Mouse (Mus musculus): ENCODE measurements around the gene Lrch1. TPM values are rescaled to one million over a fixed set of nuclear protein-coding genes. Genes with fewer than 3 reads are reported as not detected.

The Lrch1 gene
- polyA plus RNA-seq, 2 experiments, result 2.7 to 3.4 TPM

DNA sequence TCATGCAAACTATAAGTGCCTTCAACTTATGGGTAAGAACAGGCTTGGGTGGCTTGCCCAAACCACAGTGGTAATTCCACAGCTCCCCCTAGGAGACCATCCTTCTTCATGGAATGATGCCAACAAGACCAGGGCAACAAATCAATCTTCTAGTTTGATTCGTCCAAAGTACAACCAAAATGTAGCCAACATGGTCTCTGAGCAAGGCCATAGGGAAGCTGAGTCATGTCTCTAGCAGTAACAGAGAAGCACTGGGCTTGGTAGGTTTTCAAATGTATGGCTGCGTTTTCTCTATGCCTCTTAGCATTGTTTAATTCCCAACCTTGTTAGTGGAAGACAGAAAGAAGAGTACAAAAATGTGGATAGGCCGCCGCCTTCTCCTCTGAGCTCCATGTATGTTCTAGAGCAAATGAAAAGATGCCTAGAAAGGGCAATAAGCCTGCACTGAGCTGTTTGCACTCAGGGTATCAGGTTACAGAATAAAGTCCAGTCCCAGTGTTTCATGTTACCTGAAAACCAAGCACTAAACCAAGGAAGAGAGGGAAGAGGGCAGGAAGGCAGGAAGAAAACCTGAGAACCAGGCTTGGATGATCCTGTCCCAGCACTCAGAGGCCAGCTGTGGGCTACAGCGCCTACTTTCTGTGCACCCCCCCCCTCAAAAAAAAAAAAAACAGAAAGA, 82.7 kb downstream of the Lrch1 start:
- no peaks in the 10 kb centered on the region for H3K27me3 ChIP-seq (ENCODE audit: control insufficient read depth, insufficient read depth, low read length)
- no peak overlapping the region for H3K4me2 ChIP-seq (ENCODE audit: low read depth)
- WGBS (ENCODE audit: insufficient replicate concordance), result 67% methylated on average over 5 of the region's 5 CpGs
- H3K36me3 ChIP-seq (replicated peaks; ENCODE audit: control insufficient read depth, insufficient read depth, low read depth), result no peaks in the 10 kb centered on the region
- H3K4me3 ChIP-seq (ENCODE audit: insufficient read depth in 1 of 2, low read depth in 2 of 2, low read length in 2 of 2), result no peak overlapping the region
- no peak for DNase-seq (ENCODE audit: low read depth in 3 of 3, low spot score in 3 of 3)
- H3K4me1 ChIP-seq (replicated peaks; ENCODE audit: control insufficient read depth in 2 of 2, insufficient read depth in 2 of 2, low read length in 1 of 2), result peaks cover 18 to 39% of the 10 kb centered on the region in 2 experiments
- no peak overlapping the region for H3K27ac ChIP-seq
- ATAC-seq (ENCODE audit: insufficient read depth), result no peak
- no peak overlapping the region for H3K9ac ChIP-seq (replicated peaks)
- no peaks in the 10 kb centered on the region for H3K9me3 ChIP-seq (ENCODE audit: control insufficient read depth, low read length)
- TF ChIP-seq EP300 (IDR thresholded peaks at IDR 0.05; ENCODE audit: low read depth), result no peak
- no peak for TF ChIP-seq CTCF (IDR thresholded peaks at IDR 0.05; ENCODE audit: low read depth)

DNA sequence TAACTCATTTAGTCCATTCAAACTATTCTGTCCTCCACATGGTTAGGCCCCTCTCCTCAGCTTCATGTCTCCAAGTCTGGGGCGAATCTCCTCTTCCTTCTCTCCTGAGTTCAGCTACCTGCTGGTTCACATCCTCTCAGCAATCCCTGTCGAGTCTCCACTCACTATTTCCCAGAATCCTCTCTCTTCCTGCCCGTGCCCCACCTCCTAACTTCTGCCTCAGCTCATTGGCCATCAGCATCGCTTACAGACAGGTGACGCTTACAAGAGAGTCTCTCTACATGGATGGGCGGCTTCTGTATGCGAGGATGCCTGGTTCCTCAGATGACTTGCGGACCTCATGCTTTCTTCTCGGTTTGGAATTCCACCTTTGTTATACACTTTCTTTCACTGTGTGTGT, 86.2 kb downstream of the Lrch1 start:
- TF ChIP-seq EP300 (IDR thresholded peaks at IDR 0.05; ENCODE audit: low read depth) (no peak), CTCF (IDR thresholded peaks at IDR 0.05; ENCODE audit: low read depth) (no peak)
- DNase-seq (ENCODE audit: low read depth in 3 of 3, low spot score in 3 of 3) (no peak), ATAC-seq (ENCODE audit: insufficient read depth) (no peak)
- H3K27ac ChIP-seq, result no peak overlapping the region
- H3K9me3 ChIP-seq (ENCODE audit: control insufficient read depth, low read length), result no peaks in the 10 kb centered on the region
- H3K9ac ChIP-seq (replicated peaks), result no peak overlapping the region
- H3K4me2 ChIP-seq (ENCODE audit: low read depth), result no peak overlapping the region
- H3K27me3 ChIP-seq (ENCODE audit: control insufficient read depth, insufficient read depth, low read length), result no peaks in the 10 kb centered on the region
- 79% methylated on average over 9 of the region's 9 CpGs for WGBS (ENCODE audit: insufficient replicate concordance)
- no peaks in the 10 kb centered on the region for H3K36me3 ChIP-seq (replicated peaks; ENCODE audit: control insufficient read depth, insufficient read depth, low read depth)
- H3K4me1 ChIP-seq (replicated peaks; ENCODE audit: control insufficient read depth in 2 of 2, insufficient read depth in 2 of 2, low read length in 1 of 2), result peaks cover 6 to 15% of the 10 kb centered on the region in 2 experiments; a peak in 3 of 4 replicates
- H3K4me3 ChIP-seq (ENCODE audit: insufficient read depth in 1 of 2, low read depth in 2 of 2, low read length in 2 of 2), result no peak overlapping the region

DNA sequence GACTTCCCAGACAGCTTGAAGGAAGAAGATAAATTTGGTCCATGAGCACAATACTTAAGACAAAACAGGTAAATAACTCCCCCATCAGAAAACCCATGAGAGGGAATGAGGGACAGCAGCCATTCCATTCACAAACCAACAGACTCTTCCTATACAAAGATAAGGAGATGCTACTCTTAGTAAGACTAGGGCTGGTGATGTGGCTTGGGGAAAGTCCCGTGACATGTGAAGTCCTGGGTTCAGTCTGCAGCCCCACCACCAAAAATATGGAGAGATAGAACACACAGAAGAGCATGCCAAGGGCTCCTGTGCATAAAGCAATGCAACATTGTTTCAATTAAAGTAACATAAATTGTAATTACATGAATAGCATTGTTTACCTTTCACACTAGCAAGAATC, 88.5 kb downstream of the Lrch1 start:
- WGBS (ENCODE audit: insufficient replicate concordance), result 70% methylated on average over 1 of the region's 1 CpGs
- H3K9me3 ChIP-seq (ENCODE audit: control insufficient read depth, low read length), result no peaks in the 10 kb centered on the region
- H3K9ac ChIP-seq (replicated peaks), result no peak overlapping the region
- TF ChIP-seq CTCF (IDR thresholded peaks at IDR 0.05; ENCODE audit: low read depth), result no peak
- no peak for TF ChIP-seq EP300 (IDR thresholded peaks at IDR 0.05; ENCODE audit: low read depth)
- ATAC-seq (ENCODE audit: insufficient read depth) (no peak), DNase-seq (ENCODE audit: low read depth in 3 of 3, low spot score in 3 of 3) (no peak)
- no peaks in the 10 kb centered on the region for H3K36me3 ChIP-seq (replicated peaks; ENCODE audit: control insufficient read depth, insufficient read depth, low read depth)
- H3K4me2 ChIP-seq (ENCODE audit: low read depth), result no peak overlapping the region
- no peak overlapping the region for H3K27ac ChIP-seq
- H3K4me3 ChIP-seq (ENCODE audit: insufficient read depth in 1 of 2, low read depth in 2 of 2, low read length in 2 of 2), result no peak overlapping the region
- H3K4me1 ChIP-seq (replicated peaks; ENCODE audit: control insufficient read depth in 2 of 2, insufficient read depth in 2 of 2, low read length in 1 of 2), result peaks cover 0 to 3% of the 10 kb centered on the region in 2 experiments; a peak in 1 of 4 replicates
- H3K27me3 ChIP-seq (ENCODE audit: control insufficient read depth, insufficient read depth, low read length), result no peaks in the 10 kb centered on the region

DNA sequence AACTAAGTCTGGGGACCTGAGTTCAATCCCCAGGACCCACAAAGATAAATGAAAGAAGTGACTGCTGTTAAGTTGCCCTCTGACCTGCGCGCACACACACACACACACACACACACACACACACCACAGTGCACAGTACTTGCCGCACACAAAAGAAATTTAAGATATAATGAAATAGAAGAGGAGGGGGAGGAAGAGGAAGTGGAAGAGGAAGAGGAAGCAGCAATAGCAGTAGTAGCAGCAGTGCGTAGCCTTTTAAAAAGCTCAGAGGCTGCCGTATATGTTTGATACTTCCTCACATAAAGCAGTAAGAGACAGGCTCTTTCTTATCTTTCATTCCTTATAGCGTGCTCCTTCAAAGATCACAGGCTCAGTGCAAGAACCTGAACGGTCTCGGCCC, 92.2 kb downstream of the Lrch1 start:
- Histone ChIP-seq H3K9ac (replicated peaks) (no peak overlapping the region), H3K4me2 (ENCODE audit: low read depth) (no peak overlapping the region), H3K4me3 (ENCODE audit: insufficient read depth in 1 of 2, low read depth in 2 of 2, low read length in 2 of 2) (no peak overlapping the region), H3K27me3 (ENCODE audit: control insufficient read depth, insufficient read depth, low read length) (no peaks in the 10 kb centered on the region), H3K36me3 (replicated peaks; ENCODE audit: control insufficient read depth, insufficient read depth, low read depth) (no peaks in the 10 kb centered on the region), H3K9me3 (ENCODE audit: control insufficient read depth, low read length) (no peaks in the 10 kb centered on the region), H3K4me1 (replicated peaks; ENCODE audit: control insufficient read depth in 2 of 2, insufficient read depth in 2 of 2, low read length in 1 of 2) (0 out of 4 replicates have a peak, but pooled peaks cover 0 to 2% of the 10 kb centered on the region in 2 experiments), H3K27ac (no peak overlapping the region)
- DNase-seq (ENCODE audit: low read depth in 3 of 3, low spot score in 3 of 3), result no peak
- 74% methylated on average over 8 of the region's 8 CpGs for WGBS (ENCODE audit: insufficient replicate concordance)
- TF ChIP-seq CTCF (IDR thresholded peaks at IDR 0.05; ENCODE audit: low read depth) (no peak), EP300 (IDR thresholded peaks at IDR 0.05; ENCODE audit: low read depth) (no peak)
- no peak for ATAC-seq (ENCODE audit: insufficient read depth)

DNA sequence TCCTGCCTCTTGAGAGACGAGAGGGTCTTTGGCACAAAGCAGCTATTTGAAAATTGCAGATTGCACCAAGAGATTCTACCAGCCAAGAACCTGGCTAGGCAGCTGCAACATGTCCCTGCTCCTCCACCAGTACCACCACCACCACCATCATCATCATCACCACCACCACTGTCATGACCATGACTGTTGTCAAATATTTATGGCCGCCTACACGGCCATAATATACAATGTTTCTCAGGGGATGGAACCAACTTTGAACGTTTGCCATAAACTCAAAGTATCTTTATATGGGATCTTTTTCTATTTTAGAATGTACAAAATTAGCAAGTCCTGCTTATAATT, 93.9 kb downstream of the Lrch1 start:
- no peak overlapping the region for H3K4me3 ChIP-seq (ENCODE audit: insufficient read depth in 1 of 2, low read depth in 2 of 2, low read length in 2 of 2)
- H3K27ac ChIP-seq, result no peak overlapping the region
- H3K4me1 ChIP-seq (replicated peaks; ENCODE audit: control insufficient read depth in 2 of 2, insufficient read depth in 2 of 2, low read length in 1 of 2), result peaks cover 0 to 2% of the 10 kb centered on the region in 2 experiments; a peak in 1 of 4 replicates
- no peaks in the 10 kb centered on the region for H3K36me3 ChIP-seq (replicated peaks; ENCODE audit: control insufficient read depth, insufficient read depth, low read depth)
- H3K9ac ChIP-seq (replicated peaks), result no peak overlapping the region
- DNase-seq (ENCODE audit: low read depth in 3 of 3, low spot score in 3 of 3) (no peak), ATAC-seq (ENCODE audit: insufficient read depth) (no peak)
- 76% methylated on average over 4 of the region's 4 CpGs for WGBS (ENCODE audit: insufficient replicate concordance)
- no peaks in the 10 kb centered on the region for H3K27me3 ChIP-seq (ENCODE audit: control insufficient read depth, insufficient read depth, low read length)
- H3K4me2 ChIP-seq (ENCODE audit: low read depth), result no peak overlapping the region
- no peaks in the 10 kb centered on the region for H3K9me3 ChIP-seq (ENCODE audit: control insufficient read depth, low read length)
- TF ChIP-seq EP300 (IDR thresholded peaks at IDR 0.05; ENCODE audit: low read depth), result no peak

Measured in liver, embryonic 14.5 days (tissue).